Mouse (Mus musculus) c-Kit-negative CD71-positive TER-119-positive erythroid progenitor cells, embryonic 14.5 days (primary cell): ENCODE measurements around the gene Gpd2.

Source experiments
- DNase-seq: peaks from one replicate; pipeline ENCODE4 v3.0.0-alpha.2; 2013; ENCODE audit warnings: low read depth, low spot score

Gene Gpd2

GRCm38 (mm10) chr2:57251636-57252317 is 14.3 kb downstream of the Gpd2 start:
- no peak for DNase-seq

DNA sequence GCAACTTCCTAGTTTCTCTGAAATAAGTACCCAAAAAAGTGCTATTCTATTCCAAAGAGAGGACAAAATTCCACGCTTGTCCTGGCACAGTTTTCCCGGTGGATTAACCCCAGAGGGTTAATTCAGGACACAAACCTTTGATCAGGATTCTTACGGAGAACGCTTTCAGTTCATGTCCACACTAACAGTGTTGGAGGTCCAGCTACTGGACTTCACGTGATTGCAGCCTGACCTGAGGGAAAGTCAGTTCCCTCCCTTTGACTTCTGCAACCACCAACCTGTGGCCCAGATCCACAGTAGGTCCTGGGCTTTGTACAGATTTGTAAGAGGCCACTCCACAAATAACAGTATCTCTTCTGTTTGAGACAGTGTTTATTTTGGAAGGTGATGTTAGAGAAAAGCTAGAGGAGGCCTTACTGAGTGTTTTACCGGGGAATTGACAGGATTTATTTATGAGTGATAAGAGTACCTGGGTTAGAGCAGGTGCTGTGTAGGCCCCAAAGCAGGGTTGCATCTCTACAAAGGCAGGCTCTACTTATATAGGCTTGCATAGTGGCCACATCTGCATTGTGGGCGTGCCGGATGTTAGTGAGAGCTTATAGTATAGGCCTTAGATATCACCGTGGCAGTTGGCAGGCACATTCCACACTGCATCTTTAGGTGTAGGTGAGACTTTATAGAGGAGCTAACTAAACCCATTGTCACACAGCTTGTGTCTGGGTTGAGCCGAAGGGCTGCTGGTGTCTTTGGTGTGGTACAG is 15.3 kb downstream of the Gpd2 start:
- no peak for DNase-seq

- DNase-seq: no peak
These were observed 16.8 kb downstream of the Gpd2 start for GRCm38 (mm10) chr2:57254267-57254666.

- no peak for DNase-seq
These were observed 17.8 kb downstream of the Gpd2 start for GRCm38 (mm10) chr2:57255153-57255670.

GRCm38 (mm10) chr2:57255836-57256235 is 18.4 kb downstream of the Gpd2 start:
- DNase-seq: no peak

GRCm38 (mm10) chr2:57256459-57256858 is 19.0 kb downstream of the Gpd2 start:
- DNase-seq: no peak

- no peak for DNase-seq
These were observed 24.0 kb downstream of the Gpd2 start for GRCm38 (mm10) chr2:57261286-57262077.

DNA sequence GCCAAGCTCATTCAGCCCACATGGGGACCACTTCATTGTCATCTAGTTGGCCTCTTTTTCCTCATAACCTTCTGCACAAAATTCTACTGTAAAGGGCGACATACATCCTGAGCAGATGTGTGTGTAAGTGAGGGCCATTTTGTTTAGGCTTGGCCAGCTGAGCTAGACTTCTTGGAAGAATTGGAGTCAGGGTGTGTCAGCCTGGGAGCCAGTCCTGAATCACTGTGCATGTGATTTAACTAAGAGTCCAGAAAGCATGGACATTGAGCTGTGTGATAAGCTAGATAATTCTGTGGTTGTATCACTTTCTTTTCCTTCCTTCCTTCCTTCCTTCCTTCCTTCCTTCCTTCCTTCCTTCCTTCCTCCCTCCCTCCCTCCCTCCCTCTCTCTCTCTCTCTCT is 26.0 kb downstream of the Gpd2 start:
- no peak for DNase-seq

DNA sequence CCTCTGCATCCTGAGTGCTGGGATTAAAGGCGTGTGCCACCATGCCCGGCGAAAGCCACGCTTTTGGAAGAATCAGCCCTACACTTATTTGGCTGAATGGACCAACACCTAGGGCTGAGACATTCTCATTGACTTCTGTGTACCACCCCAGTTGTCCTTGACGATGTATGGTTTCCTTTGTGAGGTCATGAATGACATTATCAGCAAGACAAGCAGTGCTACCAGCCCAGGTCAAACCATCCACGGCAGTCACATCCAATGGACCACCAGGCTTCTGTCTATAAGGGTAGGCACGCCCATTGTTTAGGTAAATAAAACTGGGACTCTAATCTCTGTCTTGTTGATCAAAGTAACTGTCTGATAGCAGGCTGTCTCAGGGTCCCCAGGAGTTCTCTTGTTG is 27.5 kb downstream of the Gpd2 start:
- no peak for DNase-seq

DNA sequence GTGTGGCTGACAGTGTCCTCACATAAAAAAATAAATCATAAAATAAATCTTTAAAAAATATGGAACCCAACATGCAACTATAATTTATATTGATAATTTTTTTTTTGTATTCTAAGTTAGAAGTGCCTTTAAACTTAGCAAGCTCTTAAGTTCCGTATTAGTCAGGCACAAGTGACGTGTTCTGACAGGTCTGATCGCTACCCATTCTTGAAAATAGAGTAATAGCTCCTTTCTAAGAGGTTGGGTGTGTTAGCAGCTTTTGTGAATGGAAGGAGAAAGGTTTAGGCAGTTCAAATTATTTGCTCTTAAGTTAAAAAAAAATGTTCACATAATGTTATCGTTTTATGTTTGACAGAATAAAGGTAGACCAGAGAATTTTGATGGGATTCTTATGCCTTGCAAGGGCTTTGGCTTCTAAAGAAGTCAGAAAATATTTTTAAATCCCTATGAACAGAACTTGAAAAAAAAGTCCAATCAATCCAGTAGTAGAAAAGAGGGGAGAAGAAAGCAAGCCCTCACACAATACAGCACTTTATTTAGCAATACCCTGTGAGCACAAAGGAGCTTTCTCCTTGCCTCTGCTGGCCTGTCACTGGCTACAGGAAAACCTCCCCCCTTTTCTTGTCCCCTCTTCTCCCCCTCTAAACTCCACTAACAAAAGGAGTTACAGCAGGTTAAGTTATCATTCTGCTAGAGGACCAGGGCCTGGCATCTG is 29.4 kb downstream of the Gpd2 start:
- no peak for DNase-seq

DNA sequence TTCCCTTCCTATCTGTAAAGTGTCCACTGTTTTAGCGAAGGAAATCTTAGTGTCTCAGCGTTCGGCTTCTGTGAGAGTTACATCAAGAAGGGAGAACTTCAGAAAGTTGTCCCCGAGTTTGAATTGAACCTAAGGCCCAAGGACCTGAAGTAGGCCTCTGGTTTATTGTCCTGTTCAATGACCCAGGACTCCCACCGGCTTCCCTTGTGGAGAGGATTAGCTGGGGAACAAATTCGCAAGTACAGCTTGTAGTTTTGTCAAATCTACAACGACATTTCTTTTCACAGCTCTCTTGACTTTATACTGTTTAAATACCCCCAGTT is 29.9 kb downstream of the Gpd2 start:
- DNase-seq: no peak

DNA sequence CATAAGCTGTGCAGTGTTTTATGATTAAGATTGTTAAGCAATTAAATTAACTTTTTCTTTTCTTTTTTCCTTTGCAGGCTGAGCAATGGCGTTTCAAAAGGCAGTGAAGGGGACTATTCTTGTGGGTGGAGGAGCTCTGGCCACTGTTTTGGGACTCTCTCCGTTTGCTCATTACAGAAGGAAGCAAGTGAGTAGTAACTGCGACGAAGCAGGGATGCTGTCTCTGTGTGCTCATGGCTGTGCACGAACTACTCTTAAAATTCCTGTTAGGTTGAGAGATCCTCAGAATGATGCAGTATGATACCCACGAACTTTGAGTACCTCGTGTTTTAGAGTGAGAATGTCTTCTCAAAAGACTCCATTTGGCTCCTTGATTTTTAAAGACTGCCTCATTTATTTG is 30.5 kb downstream of the Gpd2 start:
- DNase-seq: no peak

DNA sequence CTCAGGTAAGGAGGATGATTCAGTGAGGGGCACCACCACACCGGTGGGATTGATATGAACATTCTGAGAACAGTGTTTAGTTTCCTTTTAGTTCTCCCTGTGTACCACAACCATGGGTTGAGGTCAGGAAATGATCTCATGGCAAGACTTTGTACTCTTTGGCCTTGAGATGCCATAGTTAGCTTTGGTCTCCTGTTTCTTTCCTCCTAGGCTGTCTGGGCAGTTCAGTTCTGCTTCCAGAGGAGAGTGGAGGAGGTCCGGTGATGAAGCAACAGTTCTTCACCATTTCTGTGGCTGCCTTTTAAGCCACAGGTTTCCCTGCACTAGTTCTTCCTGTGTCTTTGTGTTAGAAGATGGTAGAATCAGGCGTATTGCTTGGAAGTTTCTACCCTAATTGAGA is 31.4 kb downstream of the Gpd2 start:
- no peak for DNase-seq

DNA sequence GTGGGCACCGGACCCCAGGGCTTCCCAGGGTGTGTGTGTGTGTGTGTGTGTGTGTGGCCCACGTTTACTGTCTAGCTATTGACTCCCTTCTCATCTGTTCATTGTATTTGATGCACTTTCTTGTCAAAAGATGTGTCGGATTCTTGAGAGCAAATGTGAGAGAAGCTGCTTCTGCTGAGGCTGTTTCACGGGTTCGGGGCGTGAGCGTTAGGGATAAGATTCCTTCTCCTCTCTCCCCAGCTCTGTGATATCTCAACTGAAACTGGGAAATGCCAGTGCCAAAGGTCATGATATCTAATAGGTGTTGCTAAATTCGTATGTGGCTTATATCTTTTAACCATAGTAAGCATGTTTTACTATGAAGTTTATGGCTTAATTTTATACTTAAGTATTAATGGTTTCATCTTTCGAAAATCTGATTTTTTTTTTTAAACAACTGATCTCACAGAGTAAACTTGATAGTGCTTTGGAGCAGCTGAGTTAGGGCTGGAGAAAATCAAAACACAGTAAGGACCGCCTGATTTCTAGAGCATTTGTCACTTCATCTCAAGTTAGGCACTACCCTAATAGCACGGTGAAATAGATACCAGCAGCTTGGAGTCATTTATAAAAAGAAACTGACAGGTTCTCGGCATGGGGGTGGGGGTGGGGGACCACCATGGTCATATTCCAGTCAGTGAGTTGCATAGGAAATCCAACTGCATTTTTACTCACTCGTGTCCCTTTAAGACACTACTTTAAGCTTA is 32.4 kb downstream of the Gpd2 start:
- DNase-seq: no peak

DNA sequence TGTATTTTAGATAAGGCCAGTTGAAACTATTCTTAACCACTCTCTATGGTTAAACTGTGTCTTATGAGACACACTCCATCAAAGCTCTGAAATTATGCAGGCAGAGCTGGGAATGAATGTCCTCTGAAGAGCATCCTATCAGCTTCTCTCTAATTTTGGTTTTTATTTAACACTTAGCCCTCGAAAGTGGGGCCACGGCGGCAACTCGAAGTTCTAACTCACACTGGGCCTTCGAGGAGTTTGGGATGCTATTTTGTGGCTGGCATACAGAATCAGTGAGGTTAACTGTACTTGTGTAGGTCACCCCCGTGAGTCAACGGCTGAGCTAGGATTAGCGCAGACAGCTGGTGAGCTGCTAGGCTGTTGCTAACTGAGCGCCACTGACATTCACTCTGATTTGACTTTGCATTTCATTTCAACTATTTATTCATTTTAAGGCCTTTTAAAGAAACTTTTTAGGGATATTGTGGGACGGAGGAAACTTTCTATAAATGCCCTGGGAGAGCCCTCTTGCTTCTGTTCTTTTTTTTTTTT is 42.8 kb downstream of the Gpd2 start:
- no peak for DNase-seq

GRCm38 (mm10) chr2:57283791-57284190 is 46.4 kb downstream of the Gpd2 start:
- DNase-seq: no peak

- DNase-seq: no peak
These were observed 47.8 kb downstream of the Gpd2 start for GRCm38 (mm10) chr2:57285197-57285596.

- no peak for DNase-seq
These were observed 50.6 kb downstream of the Gpd2 start for GRCm38 (mm10) chr2:57287986-57288385.

DNA sequence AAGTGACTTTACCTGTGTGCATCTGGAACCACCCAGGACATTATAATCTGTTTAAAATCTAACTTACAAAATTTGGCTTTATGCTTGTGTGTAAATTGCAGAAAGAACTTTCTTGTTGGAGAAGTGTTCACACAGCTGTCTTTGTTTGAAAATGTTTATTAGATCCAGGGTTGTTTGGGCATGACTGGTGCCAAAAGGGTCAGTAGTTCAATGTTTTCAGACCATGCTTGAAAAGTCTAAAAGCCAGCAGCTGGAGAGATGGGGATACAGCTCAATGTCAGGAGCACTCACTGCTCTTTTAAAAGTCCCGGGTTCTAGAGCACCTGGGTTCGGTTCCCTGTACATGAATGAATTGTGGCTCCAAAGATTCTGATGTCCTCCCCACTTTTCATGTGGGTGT is 56.1 kb downstream of the Gpd2 start:
- DNase-seq: no peak

- no peak for DNase-seq
These were observed 58.6 kb downstream of the Gpd2 start for GRCm38 (mm10) chr2:57296069-57296468.

GRCm38 (mm10) chr2:57297226-57297625 is 59.8 kb downstream of the Gpd2 start:
- DNase-seq: no peak
